Mouse (Mus musculus): ENCODE data around the gene Prkch. TPM values are rescaled to one million over a fixed set of nuclear protein-coding genes. Genes with fewer than 3 reads are reported as not detected.

The Prkch gene
- polyA plus RNA-seq, 1 experiment, result not detected

- TF ChIP-seq POLR2A (IDR thresholded peaks at IDR 0.05; ENCODE audit: insufficient read depth, low read depth, low read length) (no peak), CTCF (IDR thresholded peaks at IDR 0.05; ENCODE audit: insufficient read depth, low read depth, low read length) (no peak)
- Histone ChIP-seq H3K4me3 (ENCODE audit: insufficient read depth, low read depth, low read length) (no peak overlapping the region), H3K4me1 (ENCODE audit: control insufficient read depth, insufficient read depth, low read length) (0 out of 2 replicates have a peak, but pooled peaks cover 2% of the 10 kb centered on the region), H3K27ac (ENCODE audit: insufficient read depth, low read depth, low read length) (no peak overlapping the region)
- 67% methylated on average over 17 of the region's 17 CpGs for WGBS
Measured at GRCm38 (mm10) chr12:73731848-73732540, 147.4 kb downstream of the Prkch start.

- Histone ChIP-seq H3K4me3 (ENCODE audit: insufficient read depth, low read depth, low read length) (no peak overlapping the region), H3K27ac (ENCODE audit: insufficient read depth, low read depth, low read length) (no peak overlapping the region), H3K4me1 (ENCODE audit: control insufficient read depth, insufficient read depth, low read length) (0 out of 2 replicates have a peak, but pooled peaks cover 2% of the 10 kb centered on the region)
- WGBS, result 84% methylated on average over 7 of the region's 7 CpGs
- no peak for TF ChIP-seq POLR2A (IDR thresholded peaks at IDR 0.05; ENCODE audit: insufficient read depth, low read depth, low read length)
- TF ChIP-seq CTCF (IDR thresholded peaks at IDR 0.05; ENCODE audit: insufficient read depth, low read depth, low read length), result no peak
Measured at GRCm38 (mm10) chr12:73732862-73733261, 148.3 kb downstream of the Prkch start.

DNA sequence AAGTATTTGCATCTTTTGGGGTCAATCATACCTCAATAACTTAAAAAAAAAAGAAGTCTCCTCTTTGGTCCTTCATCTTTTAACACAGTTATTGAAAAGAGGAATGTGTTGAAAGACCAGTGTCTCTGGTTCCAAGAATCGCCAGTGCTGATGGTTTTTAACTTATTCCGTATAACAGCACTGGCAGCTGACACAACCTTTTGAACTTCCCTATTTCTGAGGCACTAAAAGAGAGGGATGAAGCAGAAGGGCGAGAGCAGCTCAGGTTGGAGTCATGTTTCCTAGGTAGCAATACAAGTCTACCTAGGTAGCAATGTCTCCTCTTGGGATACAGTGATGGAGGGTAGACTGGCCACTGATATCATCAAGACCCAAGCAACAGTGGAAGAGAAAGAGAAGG is 152.3 kb downstream of the Prkch start:
- H3K4me3 ChIP-seq (ENCODE audit: insufficient read depth, low read depth, low read length), result no peak overlapping the region
- H3K4me1 ChIP-seq (ENCODE audit: control insufficient read depth, insufficient read depth, low read length), result 0 out of 2 replicates have a peak, but pooled peaks cover 2% of the 10 kb centered on the region
- no peak overlapping the region for H3K27ac ChIP-seq (ENCODE audit: insufficient read depth, low read depth, low read length)
- WGBS, result 91% methylated on average over 3 of the region's 3 CpGs
- TF ChIP-seq POLR2A (IDR thresholded peaks at IDR 0.05; ENCODE audit: insufficient read depth, low read depth, low read length) (no peak), CTCF (IDR thresholded peaks at IDR 0.05; ENCODE audit: insufficient read depth, low read depth, low read length) (no peak)

DNA sequence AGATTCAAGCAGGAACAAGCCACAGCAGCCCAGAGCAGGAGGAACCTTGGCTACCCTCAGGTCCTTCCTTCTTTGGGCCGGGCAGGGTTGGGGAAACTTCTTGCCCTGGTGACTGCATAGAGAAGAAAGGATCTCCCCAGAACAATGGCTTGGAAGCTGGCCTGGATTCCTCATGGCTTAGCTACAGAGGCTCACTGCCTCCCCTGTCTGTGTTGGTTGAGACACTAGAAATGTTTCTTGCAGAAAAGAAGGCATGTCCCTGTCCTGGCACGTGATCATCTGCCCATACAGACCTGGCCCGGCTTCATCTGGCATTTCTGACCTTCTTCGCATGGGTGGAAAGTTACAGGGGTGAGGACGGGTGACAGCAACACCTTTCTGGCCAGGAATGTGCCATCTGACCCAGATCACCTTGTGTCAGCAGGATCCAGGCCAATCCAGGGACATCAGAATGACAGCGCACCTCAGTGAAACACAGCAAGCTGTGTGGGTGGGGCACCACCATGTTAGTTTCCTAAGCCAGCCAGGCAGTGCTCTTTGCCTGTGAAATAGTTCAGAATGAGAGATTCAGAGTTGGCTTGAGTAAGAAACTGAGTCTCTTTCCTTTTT is 155.1 kb downstream of the Prkch start:
- no peak for TF ChIP-seq CTCF (IDR thresholded peaks at IDR 0.05; ENCODE audit: insufficient read depth, low read depth, low read length)
- no peak for TF ChIP-seq POLR2A (IDR thresholded peaks at IDR 0.05; ENCODE audit: insufficient read depth, low read depth, low read length)
- Histone ChIP-seq H3K27ac (ENCODE audit: insufficient read depth, low read depth, low read length) (no peak overlapping the region), H3K4me3 (ENCODE audit: insufficient read depth, low read depth, low read length) (no peak overlapping the region), H3K4me1 (ENCODE audit: control insufficient read depth, insufficient read depth, low read length) (no peaks in the 10 kb centered on the region)
- WGBS, result 90% methylated on average over 6 of the region's 6 CpGs

GRCm38 (mm10) chr12:73742577-73742976 is 158.0 kb downstream of the Prkch start:
- WGBS, result 81% methylated on average over 3 of the region's 3 CpGs
- Histone ChIP-seq H3K4me3 (ENCODE audit: insufficient read depth, low read depth, low read length) (no peak overlapping the region), H3K27ac (ENCODE audit: insufficient read depth, low read depth, low read length) (no peak overlapping the region), H3K4me1 (ENCODE audit: control insufficient read depth, insufficient read depth, low read length) (no peaks in the 10 kb centered on the region)
- no peak for TF ChIP-seq POLR2A (IDR thresholded peaks at IDR 0.05; ENCODE audit: insufficient read depth, low read depth, low read length)
- no peak for TF ChIP-seq CTCF (IDR thresholded peaks at IDR 0.05; ENCODE audit: insufficient read depth, low read depth, low read length)

DNA sequence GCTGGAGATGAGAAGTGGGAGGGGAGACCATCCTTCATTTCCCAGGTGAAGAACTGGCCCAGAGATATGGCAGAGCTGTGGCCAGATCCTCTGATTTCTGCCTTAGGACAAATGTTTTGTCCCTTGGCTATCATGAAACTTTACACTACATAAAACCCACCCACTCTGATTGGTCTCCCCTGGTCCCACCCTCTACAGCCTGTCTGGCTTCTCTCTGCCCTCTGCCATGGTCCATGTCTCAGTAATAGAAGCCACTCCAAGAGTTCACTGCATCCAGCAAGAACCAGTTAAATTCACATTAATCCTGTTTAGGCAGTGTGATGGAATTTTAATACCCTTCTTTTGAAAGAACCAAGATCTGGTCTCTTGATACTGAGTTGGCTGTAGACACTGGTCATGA is 158.5 kb downstream of the Prkch start:
- no peak for TF ChIP-seq POLR2A (IDR thresholded peaks at IDR 0.05; ENCODE audit: insufficient read depth, low read depth, low read length)
- TF ChIP-seq CTCF (IDR thresholded peaks at IDR 0.05; ENCODE audit: insufficient read depth, low read depth, low read length), result no peak
- Histone ChIP-seq H3K27ac (ENCODE audit: insufficient read depth, low read depth, low read length) (no peak overlapping the region), H3K4me3 (ENCODE audit: insufficient read depth, low read depth, low read length) (no peak overlapping the region), H3K4me1 (ENCODE audit: control insufficient read depth, insufficient read depth, low read length) (no peaks in the 10 kb centered on the region)

GRCm38 (mm10) chr12:73746072-73746471 is 161.5 kb downstream of the Prkch start:
- no peak overlapping the region for H3K27ac ChIP-seq (ENCODE audit: insufficient read depth, low read depth, low read length)
- no peaks in the 10 kb centered on the region for H3K4me1 ChIP-seq (ENCODE audit: control insufficient read depth, insufficient read depth, low read length)
- TF ChIP-seq POLR2A (IDR thresholded peaks at IDR 0.05; ENCODE audit: insufficient read depth, low read depth, low read length) (no peak), CTCF (IDR thresholded peaks at IDR 0.05; ENCODE audit: insufficient read depth, low read depth, low read length) (no peak)
- WGBS, result 87% methylated on average over 6 of the region's 6 CpGs
- no peak overlapping the region for H3K4me3 ChIP-seq (ENCODE audit: insufficient read depth, low read depth, low read length)

- Histone ChIP-seq H3K4me3 (ENCODE audit: insufficient read depth, low read depth, low read length) (no peak overlapping the region), H3K4me1 (ENCODE audit: control insufficient read depth, insufficient read depth, low read length) (no peaks in the 10 kb centered on the region), H3K27ac (ENCODE audit: insufficient read depth, low read depth, low read length) (no peak overlapping the region)
- TF ChIP-seq CTCF (IDR thresholded peaks at IDR 0.05; ENCODE audit: insufficient read depth, low read depth, low read length) (no peak), POLR2A (IDR thresholded peaks at IDR 0.05; ENCODE audit: insufficient read depth, low read depth, low read length) (no peak)
- WGBS, result 98% methylated on average over 3 of the region's 3 CpGs
Measured at GRCm38 (mm10) chr12:73748373-73748772, 163.8 kb downstream of the Prkch start.

GRCm38 (mm10) chr12:73754476-73755150 is 170.0 kb downstream of the Prkch start:
- TF ChIP-seq POLR2A (IDR thresholded peaks at IDR 0.05; ENCODE audit: insufficient read depth, low read depth, low read length) (no peak), CTCF (IDR thresholded peaks at IDR 0.05; ENCODE audit: insufficient read depth, low read depth, low read length) (no peak)
- Histone ChIP-seq H3K27ac (ENCODE audit: insufficient read depth, low read depth, low read length) (no peak overlapping the region), H3K4me1 (ENCODE audit: control insufficient read depth, insufficient read depth, low read length) (no peaks in the 10 kb centered on the region), H3K4me3 (ENCODE audit: insufficient read depth, low read depth, low read length) (no peak overlapping the region)
- 81% methylated on average over 9 of the region's 9 CpGs for WGBS
